Mouse (Mus musculus): Measurements from ENCODE around the gene Gm21173.
"Not testable (repeated sequence)": the region's sequence is repeated elsewhere in the genome, so short reads cannot be mapped to it uniquely, and the experiment has no call there.

The Gm21173 gene

GRCm38 (mm10) chrY:76761300-76761699, at the start of gene Gm21173:
Gm21173 (plus strand) TSS chrY:76761600.
- not testable (repeated sequence) for DNase-seq (ENCODE audit: low spot score)
